Mouse (Mus musculus) cerebellum, adult 9-10 months (tissue): ENCODE results near the gene Renbp.

Source experiments
- DNase-seq: peaks from one replicate; pipeline ENCODE4 v3.0.0; 2022

Renbp gene

DNA sequence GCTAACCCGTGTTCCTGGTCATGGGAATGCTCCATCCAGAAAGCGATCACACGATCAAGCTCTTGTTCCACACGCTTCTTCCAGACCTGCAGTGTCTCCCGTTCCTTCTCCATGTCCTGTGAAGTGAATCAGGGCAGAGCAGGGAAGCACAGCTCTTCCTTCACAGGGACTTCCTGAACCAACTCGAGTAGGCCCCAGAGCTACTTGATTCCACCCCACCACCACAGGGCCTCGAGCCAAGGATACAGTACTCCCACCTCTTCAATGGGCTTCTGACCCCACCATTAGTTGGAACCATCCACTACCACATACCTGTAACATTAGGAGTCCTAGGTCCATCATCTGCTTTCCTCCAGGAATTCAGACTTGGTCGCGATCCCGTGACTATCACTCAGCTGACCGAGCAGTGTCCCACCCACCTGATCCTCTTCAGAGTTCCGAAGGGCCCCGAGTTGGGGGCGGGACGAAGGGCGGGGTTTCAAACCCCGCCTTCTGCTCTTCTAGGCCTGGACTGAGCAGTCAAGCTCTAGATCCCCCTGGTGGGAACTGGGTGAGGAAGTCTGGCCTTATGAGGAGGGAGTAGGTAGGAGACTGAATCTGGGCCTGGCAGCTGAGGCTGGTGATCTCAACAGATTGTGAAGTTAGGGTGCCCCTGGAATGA is at the start of gene Renbp:
Gene Renbp (minus strand): TSS at position 449 of the 661 bp plus-strand sequence.
- no peak for DNase-seq

DNA sequence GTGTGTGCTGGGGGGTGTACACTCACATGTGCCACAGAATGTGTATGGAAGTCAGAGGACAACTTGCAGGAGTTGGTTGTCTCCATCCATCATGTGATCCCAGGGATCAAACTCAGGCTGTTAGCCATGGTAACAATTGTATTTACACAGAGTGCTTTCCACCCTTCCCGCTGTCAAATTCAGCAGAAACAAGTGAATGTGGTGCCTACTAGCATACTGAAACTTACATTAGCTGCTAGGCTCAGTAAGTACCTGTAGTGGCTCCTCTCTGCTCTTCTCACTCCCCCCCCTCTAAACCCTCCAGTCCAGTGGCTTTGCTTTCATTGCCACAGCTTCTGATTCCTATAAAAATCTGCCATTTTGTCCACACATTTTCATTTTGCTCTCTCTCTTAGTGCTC is 47.1 kb upstream of the Renbp start:
- no peak for DNase-seq

DNA sequence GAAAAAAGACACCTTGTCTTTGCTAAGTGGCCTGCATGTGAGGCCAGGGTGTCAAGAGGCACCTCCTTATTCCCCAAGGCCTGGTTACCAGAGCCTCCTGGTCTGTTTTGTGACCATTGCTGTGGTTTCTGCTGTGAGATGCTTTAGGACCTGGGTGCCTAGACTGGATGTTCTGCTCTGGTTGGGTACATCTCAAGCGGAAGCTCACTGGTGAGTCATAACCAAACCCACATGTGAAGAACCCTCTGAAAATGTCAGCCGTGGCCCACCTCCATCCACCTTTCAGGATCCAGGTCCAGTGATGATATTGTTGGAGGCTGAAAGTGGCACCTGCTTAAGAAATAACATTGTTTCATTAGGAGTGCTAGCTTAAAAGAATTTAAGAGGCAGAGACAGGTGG is 45.6 kb upstream of the Renbp start:
- no peak for DNase-seq

DNA sequence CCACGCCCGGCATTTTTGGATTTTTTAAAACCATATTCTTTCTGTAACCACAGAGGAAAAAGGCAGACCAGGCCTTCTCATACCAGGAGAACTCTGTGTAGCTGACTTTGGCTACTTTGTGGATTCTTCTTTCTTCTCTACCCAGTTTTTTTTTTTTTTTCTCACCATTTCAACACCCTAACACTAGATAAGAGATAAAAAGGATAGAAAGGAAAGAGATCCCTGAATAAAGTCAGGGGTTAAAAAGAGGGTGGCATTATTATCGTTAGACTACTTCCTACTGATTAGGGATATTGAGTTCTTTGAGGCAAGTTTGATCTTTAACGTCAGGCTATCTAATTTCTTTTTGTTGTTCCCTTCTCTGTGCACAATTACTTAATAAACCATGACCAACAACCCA is 42.1 kb upstream of the Renbp start:
- no peak for DNase-seq

DNA sequence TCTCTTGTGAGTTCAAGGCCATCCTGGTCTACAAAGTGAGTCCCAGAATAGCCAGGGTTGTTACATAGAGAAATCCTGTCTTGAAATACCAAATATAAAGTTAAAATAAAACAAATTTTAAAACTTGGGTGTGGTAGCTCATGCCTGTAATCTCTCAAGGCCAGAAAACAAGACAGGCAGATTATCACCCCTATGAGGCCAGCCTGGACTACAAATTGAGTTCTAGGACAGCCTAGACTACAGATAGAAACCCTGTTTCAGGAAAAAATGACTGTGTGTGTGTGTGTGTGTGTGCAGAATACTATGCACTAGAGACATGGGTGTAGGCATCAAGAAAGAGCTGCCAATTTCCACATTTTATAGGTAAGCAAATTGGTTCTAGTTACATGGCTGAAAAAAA is 40.1 kb upstream of the Renbp start:
- no peak for DNase-seq

DNA sequence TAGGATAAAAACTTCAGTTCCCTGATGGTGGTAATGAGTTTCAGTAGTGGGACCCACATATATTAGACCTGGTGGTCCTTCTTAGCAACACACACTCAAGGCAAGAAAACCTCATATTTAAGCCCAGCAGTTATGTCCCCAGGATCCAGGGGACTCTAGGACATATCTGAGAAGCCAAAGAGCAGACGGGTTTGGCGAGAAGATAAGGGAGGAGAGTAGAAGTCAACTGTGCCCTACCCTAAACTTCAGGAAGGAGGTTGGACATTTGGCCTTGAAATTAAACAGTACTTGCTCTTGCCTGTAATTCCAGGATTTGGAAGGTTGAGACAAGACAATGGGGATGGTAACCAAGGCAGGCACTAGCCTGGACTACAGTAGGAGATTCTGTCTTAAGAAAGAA is 39.1 kb upstream of the Renbp start:
- DNase-seq, result no peak

GRCm38 (mm10) chrX:73969167-73969566 is 38.5 kb upstream of the Renbp start:
- DNase-seq, result no peak

- peak; percentile 94 for DNase-seq
Observed at GRCm38 (mm10) chrX:73967177-73968075, 36.8 kb upstream of the Renbp start.

DNA sequence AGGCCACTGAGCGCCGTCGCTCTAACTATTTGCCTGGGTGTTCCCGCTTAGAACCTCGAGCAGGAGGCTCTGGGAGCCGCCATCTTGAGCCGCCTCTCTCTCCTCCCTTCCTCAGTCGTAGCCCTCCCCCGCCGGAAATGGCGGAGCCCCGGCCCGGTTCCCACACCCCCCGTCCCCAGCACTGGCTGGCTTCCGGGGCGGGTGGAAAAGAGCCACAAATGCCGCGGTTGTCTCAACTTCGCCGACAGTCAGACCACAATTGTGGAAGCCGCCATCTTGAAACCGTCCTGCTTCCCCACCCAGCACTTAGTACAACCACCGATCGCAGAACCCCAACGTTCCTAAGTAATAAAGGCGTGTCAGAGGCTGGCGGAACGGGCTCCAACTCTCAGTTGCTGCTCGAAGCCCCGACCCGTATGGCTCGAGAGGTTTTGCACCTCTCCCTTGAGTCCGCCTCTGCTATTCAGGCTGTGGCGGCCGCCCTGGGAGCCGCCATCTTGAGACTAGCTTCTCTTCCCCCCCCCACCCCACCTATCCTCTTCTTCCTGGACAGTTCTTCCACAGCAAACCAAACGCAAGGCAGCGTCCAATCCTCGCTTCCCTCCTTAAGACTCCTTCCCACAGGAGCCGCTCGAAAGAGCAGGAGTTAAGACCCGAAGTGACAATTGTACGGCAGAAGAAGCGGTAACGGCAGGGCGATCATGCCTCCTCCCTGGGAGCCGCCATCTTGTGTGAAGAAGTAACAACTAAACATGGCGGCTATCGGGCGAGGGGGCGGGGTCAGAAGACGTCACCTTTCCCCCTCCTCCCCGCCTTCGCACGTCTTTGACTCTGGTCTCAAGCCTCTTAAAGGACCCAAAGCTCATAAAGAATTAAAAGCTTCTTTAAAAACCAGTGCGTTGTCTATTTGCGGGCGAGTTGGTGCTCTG is 35.9 kb upstream of the Renbp start, which contains the start of gene Hcfc1:
Gene Hcfc1 (minus strand): TSS at position 110 of the 929 bp plus-strand sequence.
- peak; percentile 94 for DNase-seq

GRCm38 (mm10) chrX:73965307-73965706 is 34.7 kb upstream of the Renbp start:
- peak; percentile 65 for DNase-seq

DNA sequence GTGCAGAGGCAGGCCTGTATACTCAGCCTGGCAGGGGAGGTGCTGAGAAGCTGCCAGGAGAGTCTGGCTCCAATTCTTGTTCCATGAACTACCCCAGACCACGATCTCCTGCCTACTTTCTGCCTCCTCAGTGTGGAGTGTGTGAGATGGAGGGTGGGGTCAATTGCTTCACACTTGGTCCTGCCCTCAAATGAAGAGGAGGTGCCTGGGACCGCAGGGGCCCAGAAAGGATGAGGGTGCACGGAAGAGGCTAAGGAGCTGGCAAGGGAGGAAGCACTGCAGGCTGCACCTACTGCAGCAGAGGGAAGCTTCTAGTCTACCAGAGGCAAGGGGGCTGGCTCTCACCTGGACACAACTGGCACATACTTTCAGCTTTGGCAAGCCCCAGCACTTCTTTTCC is 33.7 kb upstream of the Renbp start:
- no peak for DNase-seq

DNA sequence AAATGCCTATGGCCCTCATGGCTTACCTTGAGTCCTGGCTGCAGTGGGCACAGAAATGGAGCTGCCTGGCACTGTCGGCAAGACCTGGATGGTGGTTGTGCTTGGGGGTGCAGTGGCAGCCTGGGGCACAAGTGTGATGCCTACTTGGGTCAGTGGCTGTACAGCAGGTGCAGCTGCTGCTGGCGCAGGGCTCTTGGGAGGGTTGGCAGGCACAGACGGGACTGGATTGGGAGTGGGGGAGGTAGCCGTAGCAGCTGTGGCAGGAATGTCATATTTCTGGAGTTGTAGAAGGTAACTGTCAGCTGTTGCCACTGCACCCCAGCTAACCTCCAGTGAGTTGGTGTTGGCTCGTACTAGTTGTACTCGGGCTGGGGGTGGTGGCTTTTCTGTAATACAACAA is 24.3 kb upstream of the Renbp start:
- DNase-seq, result no peak

GRCm38 (mm10) chrX:73952603-73953002 is 22.0 kb upstream of the Renbp start:
- DNase-seq, result no peak

- no peak for DNase-seq
Observed at GRCm38 (mm10) chrX:73949341-73949740, 18.7 kb upstream of the Renbp start.

- DNase-seq, result peak; percentile 85
Observed at GRCm38 (mm10) chrX:73948647-73949046, 18.0 kb upstream of the Renbp start.

DNA sequence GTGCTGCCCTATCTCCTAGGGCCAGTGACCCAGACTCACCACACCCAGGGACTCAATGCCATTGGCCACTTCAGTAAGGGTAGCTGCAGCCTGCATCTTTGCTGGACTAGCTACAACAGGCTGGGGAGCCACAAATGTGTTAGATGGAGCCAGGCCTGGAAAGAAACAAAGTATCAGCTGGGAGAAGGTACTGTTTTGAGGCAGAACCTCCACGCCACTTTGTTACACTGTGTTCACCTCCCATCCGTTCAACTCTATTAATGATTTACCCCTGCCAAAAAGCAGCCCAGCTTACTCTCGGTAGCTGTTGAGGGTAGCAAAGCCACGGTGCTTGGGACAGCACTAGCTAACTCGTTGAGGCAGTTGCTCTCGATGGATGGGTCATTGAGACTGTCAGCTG is 16.2 kb upstream of the Renbp start:
- DNase-seq, result no peak

DNA sequence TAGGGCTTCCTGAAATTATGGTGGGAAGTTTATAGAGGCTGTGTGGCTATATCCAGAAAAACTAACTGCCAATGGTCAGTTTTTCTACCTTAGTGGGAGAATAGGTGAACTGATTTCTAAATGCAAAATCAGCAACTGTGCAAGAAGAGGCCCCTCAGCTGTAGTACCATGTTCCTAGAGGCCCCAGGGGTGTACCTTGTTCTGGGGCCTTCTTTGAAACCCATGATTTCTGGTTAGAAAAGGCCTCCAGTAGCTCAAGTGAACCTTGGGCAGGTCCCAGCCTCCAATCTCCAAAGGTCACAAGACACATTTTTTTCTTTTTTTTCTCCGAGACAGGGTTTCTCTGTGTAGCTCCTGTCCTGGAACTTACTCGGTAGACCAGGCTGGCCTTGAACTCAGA is 11.6 kb upstream of the Renbp start:
- no peak for DNase-seq

DNA sequence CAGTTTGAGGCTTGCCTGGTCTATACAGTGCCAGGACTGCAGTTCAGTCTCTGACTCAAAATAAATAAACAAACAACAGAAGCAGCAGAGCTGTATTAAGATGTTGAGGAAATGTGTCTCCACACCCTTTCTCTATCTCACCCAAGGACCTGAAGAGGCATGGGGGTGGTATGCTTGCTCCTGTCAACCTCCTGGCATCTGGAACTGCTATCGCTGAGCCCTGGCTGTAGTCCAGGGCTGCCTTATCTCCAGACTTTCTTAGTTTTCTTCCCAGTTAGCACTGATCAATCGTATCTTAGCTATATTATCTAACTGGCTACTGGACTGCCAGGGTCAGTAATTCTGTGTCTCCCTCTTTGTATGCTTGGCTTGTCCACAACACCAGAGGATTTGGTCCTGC is 11.2 kb upstream of the Renbp start:
- no peak for DNase-seq

- no peak for DNase-seq
Observed at GRCm38 (mm10) chrX:73931871-73932270, 1.2 kb upstream of the Renbp start.

- no peak for DNase-seq
Observed at GRCm38 (mm10) chrX:73922550-73922882, 8.1 kb downstream of the Renbp start.

- DNase-seq, result peak; percentile 90
Observed at GRCm38 (mm10) chrX:73921823-73922549, 8.7 kb downstream of the Renbp start, which contains the start of the genes Arhgap4 and Naa10. Gene Arhgap4 (minus strand): TSS chrX:73921870. Gene Naa10 (minus strand): TSS chrX:73921944.

DNA sequence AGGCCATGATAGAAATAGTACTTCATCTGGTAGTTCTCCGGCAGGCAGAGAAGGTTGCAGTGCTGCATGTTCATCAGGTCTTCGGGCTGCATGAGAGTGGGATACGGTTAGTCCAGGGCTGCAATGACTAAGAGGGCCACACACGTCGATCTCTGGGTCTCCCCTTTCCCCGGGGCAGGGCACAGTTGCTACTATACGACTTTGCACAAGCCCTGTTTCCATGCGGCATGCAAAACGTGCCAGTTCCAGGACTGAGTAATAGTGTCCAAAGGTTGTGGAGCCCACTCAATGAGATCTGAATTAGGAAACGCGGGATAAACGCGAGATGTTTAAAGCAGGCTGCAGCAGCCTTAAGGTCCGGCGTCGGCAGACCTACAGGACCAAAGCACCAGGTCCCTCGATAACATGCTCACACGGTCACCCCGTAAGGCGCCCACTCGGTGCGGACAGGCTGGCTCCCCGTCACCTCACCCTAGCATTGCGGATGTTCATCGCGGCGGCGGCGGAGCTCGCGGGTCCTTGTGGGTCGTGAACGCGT is 9.3 kb downstream of the Renbp start:
- no peak for DNase-seq
